In genomic region chr16:56677146-56677545, GRCm38 (mm10) we compare ENCODE assay signal across 9 mouse cellular contexts. TPM values are rescaled to one million over a fixed set of nuclear protein-coding genes. Genes with fewer than 3 reads are reported as not detected.
DNase-seq lines count a peak whose midpoint lies in the region; ATAC-seq and TF ChIP-seq lines count a peak whose summit lies in the region.
"Had no signal": no experiment of that assay in that cellular context is flagged by ENCODE, and none has a peak within 500 bp of the region (broad histone marks: within the 10 kb centered on the region; RNA-seq: fewer than 3 reads in every experiment).

No protein-coding gene starts in this region.

- no peak overlapping the region for H3K4me2 ChIP-seq in heart, postnatal 0 days (ENCODE audit: low read depth, low read length)
- H3K4me2 ChIP-seq in hindbrain, embryonic 15.5 days: no peak overlapping the region
- H3K4me2 ChIP-seq in midbrain, postnatal 0 days (ENCODE audit: low read depth, low read length, poor library complexity, severe bottlenecking): no peak overlapping the region
- H3K4me2 ChIP-seq: liver, embryonic 13.5 days had no signal

- H3K27ac ChIP-seq in heart, postnatal 0 days (ENCODE audit: low read depth): no peak overlapping the region
- no peak overlapping the region for H3K27ac ChIP-seq in hindbrain, embryonic 15.5 days (replicated peaks)
- no peak overlapping the region for H3K27ac ChIP-seq in midbrain, postnatal 0 days (ENCODE audit: low read depth, low read length)
- H3K27ac ChIP-seq: liver, embryonic 13.5 days had no signal

- WGBS in heart, postnatal 0 days: 62% methylated on average over 4 of the region's 4 CpGs
- 70% methylated on average over 4 of the region's 4 CpGs for WGBS in hindbrain, embryonic 15.5 days
- WGBS in midbrain, postnatal 0 days: 70% methylated on average over 4 of the region's 4 CpGs

- TF ChIP-seq CTCF in heart, postnatal 0 days (IDR thresholded peaks at IDR 0.05; ENCODE audit: low read depth): peak; percentile 71
- peak; percentile 80 for TF ChIP-seq CTCF in midbrain, postnatal 0 days (IDR thresholded peaks at IDR 0.05)

- no peak for ATAC-seq in heart, postnatal 0 days (ENCODE audit: insufficient read depth, low read depth)
- ATAC-seq in hindbrain, embryonic 15.5 days (ENCODE audit: low FRiP score, low read depth): peak; percentile 87
- peak; percentile 83 for ATAC-seq in midbrain, postnatal 0 days (ENCODE audit: low FRiP score)
- ATAC-seq in inflammation-experienced regulatory T-cells, adult 6 months: no peak

- no peaks in the 10 kb centered on the region for H3K9me3 ChIP-seq in heart, postnatal 0 days (replicated peaks; ENCODE audit: control insufficient read depth, low read length)
- no peaks in the 10 kb centered on the region for H3K9me3 ChIP-seq in hindbrain, embryonic 15.5 days
- no peaks in the 10 kb centered on the region for H3K9me3 ChIP-seq in midbrain, postnatal 0 days (ENCODE audit: low read length)
- H3K9me3 ChIP-seq: liver, embryonic 13.5 days had no signal

- H3K4me3 ChIP-seq in heart, postnatal 0 days (ENCODE audit: low read depth, low read length): no peak overlapping the region
- no peak overlapping the region for H3K4me3 ChIP-seq in hindbrain, embryonic 15.5 days
- H3K4me3 ChIP-seq in midbrain, postnatal 0 days (ENCODE audit: low read depth, low read length): no peak overlapping the region
- H3K4me3 ChIP-seq: liver, embryonic 13.5 days had no signal

- H3K9ac ChIP-seq in heart, postnatal 0 days (replicated peaks; ENCODE audit: low read depth, low read length): no peak overlapping the region
- H3K9ac ChIP-seq in hindbrain, embryonic 15.5 days: no peak overlapping the region
- no peak overlapping the region for H3K9ac ChIP-seq in midbrain, postnatal 0 days (replicated peaks; ENCODE audit: low read length, poor library complexity, severe bottlenecking)
- H3K9ac ChIP-seq: liver, embryonic 13.5 days had no signal

- H3K36me3 ChIP-seq in heart, postnatal 0 days (replicated peaks; ENCODE audit: control insufficient read depth, insufficient read depth, low read length): no peaks in the 10 kb centered on the region
- no peaks in the 10 kb centered on the region for H3K36me3 ChIP-seq in hindbrain, embryonic 15.5 days
- no peaks in the 10 kb centered on the region for H3K36me3 ChIP-seq in midbrain, postnatal 0 days (ENCODE audit: insufficient read depth, low read length)
- H3K36me3 ChIP-seq: liver, embryonic 13.5 days had no signal

- no peaks in the 10 kb centered on the region for H3K27me3 ChIP-seq in heart, postnatal 0 days (ENCODE audit: control insufficient read depth, insufficient read depth, low read length)
- no peaks in the 10 kb centered on the region for H3K27me3 ChIP-seq in hindbrain, embryonic 15.5 days
- no peaks in the 10 kb centered on the region for H3K27me3 ChIP-seq in midbrain, postnatal 0 days (ENCODE audit: insufficient read depth, low read length)
- H3K27me3 ChIP-seq: liver, embryonic 13.5 days had no signal

- no peak for TF ChIP-seq EP300 in heart, postnatal 0 days (IDR thresholded peaks at IDR 0.05; ENCODE audit: low read depth)

- peak; percentile 66 for DNase-seq in heart, postnatal 0 days (ENCODE audit: low spot score)
- no peak for DNase-seq in heart, adult 11 months
- DNase-seq in 3T3-L1 (ENCODE audit: low read depth, low spot score) (peak; percentile 54), adipocyte (ENCODE audit: low spot score) (peak; percentile 63)
- DNase-seq in midbrain, postnatal 0 days (ENCODE audit: low spot score): peak; percentile 75
- DNase-seq in B cell, adult 2 months: no peak
- DNase-seq: liver, embryonic 13.5 days had no signal

- H3K4me1 ChIP-seq in heart, postnatal 0 days (ENCODE audit: control insufficient read depth, insufficient read depth): no peaks in the 10 kb centered on the region
- H3K4me1 ChIP-seq in hindbrain, embryonic 15.5 days (replicated peaks): no peaks in the 10 kb centered on the region
- no peaks in the 10 kb centered on the region for H3K4me1 ChIP-seq in midbrain, postnatal 0 days (ENCODE audit: insufficient read depth, low read length)
- H3K4me1 ChIP-seq: liver, embryonic 13.5 days had no signal

RNA-seq across cellular contexts. Expression of gene Tfg, which starts 40.1 kb away (rescaled TPM):
- total RNA-seq in heart, postnatal 0 days (2014; rRNA removed; ENCODE audit: low replicate concordance): 64.1 and 65.2 TPM in 2 replicates
- polyA plus RNA-seq in heart, postnatal 0 days (2015; fragmentation: Nextera tagmentation; extraction: Ambion mirVana): 98.2 and 101 TPM in 2 replicates
- polyA plus RNA-seq in hindbrain, embryonic 15.5 days (2015; fragmentation: Nextera tagmentation; extraction: Ambion mirVana): 156 and 157 TPM in 2 replicates
- 114 and 124 TPM in 2 replicates for total RNA-seq in midbrain, postnatal 0 days (2014; rRNA removed)
- 163 and 165 TPM in 2 replicates for polyA plus RNA-seq in midbrain, postnatal 0 days (2015; fragmentation: Nextera tagmentation; extraction: Ambion mirVana)
- polyA plus RNA-seq in inflammation-experienced regulatory T-cells, adult 6 months (2017; shearing (Covaris generic)): 10 to 100 TPM; 50.7 to 77.4 (median 66.3) TPM

Comparison
In these comparisons a context has a peak if more than half of its experiments do, and no peak if none do; other contexts are left out.
1. DNase-seq: peak in heart, postnatal 0 days (single experiment), 3T3-L1 (single experiment), adipocyte (single experiment) and midbrain, postnatal 0 days (single experiment); none in heart, adult 11 months (single experiment) and B cell, adult 2 months (0 of 2).
2. ATAC-seq: peak in hindbrain, embryonic 15.5 days (single experiment) and midbrain, postnatal 0 days (single experiment); none in heart, postnatal 0 days (single experiment) and inflammation-experienced regulatory T-cells, adult 6 months (single experiment).